Mouse (Mus musculus) forebrain, postnatal 0 days (tissue): ENCODE results near the gene Hps5. TPM values are rescaled to one million over a fixed set of nuclear protein-coding genes. Genes with fewer than 3 reads are reported as not detected.

ENCODE experiments used
- ATAC-seq: fragments of 200-750 bp; cut with Nextera tagmentation; 2 replicates; pipeline ENCODE4 v1.8.0; 2017; ENCODE audit warnings: mild to moderate bottlenecking, moderate library complexity
- DNase-seq: peaks from one replicate; pipeline ENCODE4 v3.0.0-alpha.2; 2015
- H3K27ac ChIP-seq: fragments of 300-500 bp; sonication (generic); 2 replicates; pipeline ENCODE4 v1.5.1; 2014; ENCODE audit warnings: low read depth, mild to moderate bottlenecking, antibody characterized with exemption, low read length, moderate library complexity, mixed read lengths
- H3K27me3 ChIP-seq: fragments of 300-500 bp; sonication (generic); 2 replicates; pipeline ENCODE4 v1.6.1; 2014; ENCODE audit warnings: mild to moderate bottlenecking, low read length, mixed read lengths; ENCODE audit not compliant: insufficient read depth
- H3K36me3 ChIP-seq: fragments of 300-500 bp; sonication (generic); 2 replicates; pipeline ENCODE4 v1.6.1; 2014; ENCODE audit warnings: mild to moderate bottlenecking, moderate library complexity; ENCODE audit not compliant: insufficient read depth
- H3K4me1 ChIP-seq: fragments of 300-500 bp; sonication (generic); 2 replicates; pipeline ENCODE4 v1.6.1; 2014; ENCODE audit warnings: antibody characterized with exemption; ENCODE audit not compliant: insufficient read depth
- H3K4me2 ChIP-seq: fragments of 300-500 bp; sonication (generic); 2 replicates; pipeline ENCODE4 v1.6.1; 2014; ENCODE audit warnings: low read depth, mild to moderate bottlenecking, moderate library complexity
- H3K4me3 ChIP-seq: fragments of 300-500 bp; sonication (generic); 2 replicates; pipeline ENCODE4 v1.5.1; 2014; ENCODE audit warnings: low read depth, low read length, mixed read lengths
- H3K9ac ChIP-seq: fragments of 300-500 bp; sonication (generic); 2 replicates; pipeline ENCODE4 v1.6.1; 2014; ENCODE audit warnings: mild to moderate bottlenecking
- H3K9me3 ChIP-seq: fragments of 300-500 bp; sonication (generic); 2 replicates; pipeline ENCODE4 v1.6.1; 2016; ENCODE audit warnings: low read length
- CTCF ChIP-seq: sonication (generic); IDR thresholded peaks from 2 replicates; pipeline ENCODE4 v1.5.1; 2016; ENCODE audit warnings: antibody characterized with exemption, control low read depth, low read depth
- WGBS: fragments of 180-500 bp; shearing (Covaris S2); extraction: QIAGEN DNeasy Blood & Tissue Kit; methylation state at CpG from one replicate; pipeline ENCODE4 v1.1.7; 2014; 5-methylcytosine and 5-hydroxymethylcytosine counted together
- polyA plus RNA-seq: library from polyadenylated mRNA; unstranded; fragments of >200 nt; fragmentation: Nextera tagmentation; extraction: Ambion mirVana; gene quantifications from 2 replicates; pipeline ENCODE4 v1.2.1, GENCODE M21; 2015
- total RNA-seq: library from RNA; depleted of rRNA; stranded (reverse); fragments of >200 nt; gene quantifications from 2 replicates; pipeline ENCODE4 v1.2.3, GENCODE M21; 2014; rRNA removed

Hps5 gene
- 17.1 and 24.5 TPM in 2 replicates for total RNA-seq
- 5.6 and 6.9 TPM in 2 replicates for polyA plus RNA-seq

DNA sequence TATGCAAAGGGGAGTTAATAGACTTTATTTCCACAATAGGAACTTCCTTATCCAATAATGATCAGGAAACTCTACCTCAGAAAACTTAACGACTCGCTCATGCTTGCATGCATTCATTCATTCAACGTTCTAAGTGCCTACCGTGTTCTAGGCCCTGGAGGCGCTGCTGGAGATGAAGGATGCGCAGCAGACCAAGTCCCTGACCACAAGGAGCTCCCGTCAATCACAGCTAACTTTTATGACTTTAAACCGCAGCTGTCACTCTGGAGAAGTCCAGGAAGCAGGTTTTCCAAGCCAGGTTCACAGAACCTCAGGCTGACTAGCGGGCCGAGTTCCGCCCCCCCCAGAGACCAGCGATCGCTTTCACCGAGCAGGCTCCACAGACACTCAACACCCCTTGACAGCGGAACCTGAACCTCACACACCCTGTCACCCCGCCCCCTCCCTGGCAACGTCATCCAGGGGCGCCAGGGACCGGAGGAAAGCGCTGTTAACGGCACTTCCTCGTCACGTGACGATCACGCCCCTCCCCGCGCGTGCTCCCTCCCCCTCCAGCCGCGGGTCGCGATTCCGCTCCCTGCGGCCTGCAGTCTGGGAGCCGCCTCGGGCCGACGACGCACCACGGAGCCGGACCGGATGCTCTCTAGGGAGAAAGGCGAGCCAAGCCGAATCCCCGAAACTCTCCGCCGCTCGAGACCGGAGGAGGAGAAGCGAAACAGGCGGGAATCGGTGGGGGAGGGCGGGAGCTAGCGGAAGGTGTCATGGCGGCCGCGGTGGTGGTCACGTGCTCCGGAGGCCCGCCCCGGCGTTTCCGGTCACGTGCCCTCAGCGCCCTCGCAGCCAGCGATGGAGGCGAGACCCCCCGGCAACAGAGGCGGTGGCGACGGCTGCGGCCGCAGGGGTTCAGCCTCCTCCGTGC is at the start of gene Hps5, which contains the start of gene Gtf2h1:
Gene Hps5 (minus strand): TSS at position 778 of the 919 bp plus-strand sequence.
Gene Gtf2h1 (plus strand): TSS at position 817 of the 919 bp plus-strand sequence.
- DNase-seq (peak; percentile 97), ATAC-seq (peak; percentile 98)
- H3K9me3 ChIP-seq, result no peaks in the 10 kb centered on the region
- peaks cover 11% of the 10 kb centered on the region for H3K36me3 ChIP-seq
- peak within 1 kb of the TSS; percentile 91 for H3K27ac ChIP-seq
- no peak for TF ChIP-seq CTCF
- H3K4me1 ChIP-seq, result peaks cover 16% of the 10 kb centered on the region
- no peaks in the 10 kb centered on the region for H3K27me3 ChIP-seq
- WGBS, result 1% methylated on average over 74 of the region's 75 CpGs
- H3K9ac ChIP-seq, result peak within 1 kb of the TSS; percentile 94
- peak within 1 kb of the TSS; percentile 91 for H3K4me2 ChIP-seq
- peak within 1 kb of the TSS; percentile 97 for H3K4me3 ChIP-seq

DNA sequence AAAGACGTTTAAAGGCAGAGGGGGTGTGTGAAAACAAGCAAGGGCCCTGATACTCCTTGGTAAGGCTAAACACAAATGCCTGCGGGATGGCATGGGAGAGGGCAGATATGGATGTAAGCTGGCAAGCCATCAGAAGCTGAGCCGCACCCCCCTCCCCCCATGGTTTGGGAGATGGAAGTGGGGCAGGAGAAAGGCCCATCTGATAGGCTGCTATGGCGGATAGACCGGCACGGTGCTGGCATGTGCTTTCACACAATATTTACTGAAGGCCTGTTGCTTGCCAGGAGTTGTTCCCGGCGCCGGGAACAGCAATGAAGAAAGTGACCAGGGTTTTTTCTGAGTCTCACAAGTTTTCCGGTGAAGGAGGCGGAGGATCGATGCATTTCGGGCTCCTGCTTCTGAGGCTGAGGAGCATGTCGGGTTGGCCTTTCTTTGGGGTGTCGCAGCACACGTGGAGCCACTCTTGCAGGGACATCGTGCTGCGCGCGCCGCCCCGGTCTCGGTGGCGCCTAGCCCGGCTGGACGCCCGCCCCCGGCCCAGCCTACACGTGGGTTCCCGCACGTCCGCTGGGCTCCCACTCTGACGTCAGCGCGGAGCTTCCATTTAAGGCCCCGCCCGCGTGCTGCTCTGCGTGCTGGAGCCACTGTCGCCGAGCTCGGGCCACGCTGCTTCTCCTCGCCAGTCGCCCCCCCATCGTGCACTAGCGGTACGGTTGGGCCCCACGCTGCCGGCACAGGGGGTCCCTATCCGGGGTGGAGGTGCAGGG is 49.5 kb upstream of the Hps5 start:
- Histone ChIP-seq H3K9me3 (no peaks in the 10 kb centered on the region), H3K4me3 (peak overlapping the region; percentile 61), H3K27me3 (no peaks in the 10 kb centered on the region), H3K36me3 (peaks cover 16% of the 10 kb centered on the region), H3K27ac (peak overlapping the region; percentile 83), H3K4me2 (peak overlapping the region; percentile 88), H3K4me1 (0 out of 2 replicates have a peak, but pooled peaks cover 4% of the 10 kb centered on the region), H3K9ac (peak overlapping the region; percentile 71)
- DNase-seq (peak; percentile 93), ATAC-seq (peak; percentile 90)
- WGBS, result under 1% methylated on average over 47 of the region's 51 CpGs
- no peak for TF ChIP-seq CTCF

DNA sequence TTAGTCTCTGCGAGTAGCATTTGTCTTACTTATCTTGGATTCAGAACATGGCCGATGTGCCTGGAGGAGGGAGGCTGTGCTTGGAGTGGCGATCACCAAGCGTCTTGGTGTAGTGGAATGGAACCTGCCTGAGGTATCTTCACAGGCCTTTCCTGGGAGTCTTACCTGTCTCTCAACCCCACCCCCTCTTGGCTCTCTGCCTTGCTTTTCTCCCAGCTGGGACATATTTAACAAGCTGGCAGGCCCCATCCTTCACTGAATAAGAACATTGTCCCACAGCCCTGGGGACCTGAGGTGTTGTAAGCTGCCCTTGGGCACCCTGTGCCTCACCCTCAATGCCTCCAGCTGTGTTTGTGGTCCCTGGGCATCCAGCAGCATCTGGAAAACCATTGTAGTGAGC is 47.7 kb upstream of the Hps5 start:
- 92% methylated on average over 4 of the region's 4 CpGs for WGBS
- Histone ChIP-seq H3K9ac (no peak overlapping the region), H3K27ac (no peak overlapping the region), H3K27me3 (no peaks in the 10 kb centered on the region), H3K36me3 (peaks cover under 1% of the 10 kb centered on the region; the same call in 1 of the 2 replicates), H3K9me3 (no peaks in the 10 kb centered on the region), H3K4me3 (no peak overlapping the region), H3K4me1 (peaks cover 16% of the 10 kb centered on the region), H3K4me2 (no peak overlapping the region)
- TF ChIP-seq CTCF, result no peak
- DNase-seq (no peak), ATAC-seq (no peak)

DNA sequence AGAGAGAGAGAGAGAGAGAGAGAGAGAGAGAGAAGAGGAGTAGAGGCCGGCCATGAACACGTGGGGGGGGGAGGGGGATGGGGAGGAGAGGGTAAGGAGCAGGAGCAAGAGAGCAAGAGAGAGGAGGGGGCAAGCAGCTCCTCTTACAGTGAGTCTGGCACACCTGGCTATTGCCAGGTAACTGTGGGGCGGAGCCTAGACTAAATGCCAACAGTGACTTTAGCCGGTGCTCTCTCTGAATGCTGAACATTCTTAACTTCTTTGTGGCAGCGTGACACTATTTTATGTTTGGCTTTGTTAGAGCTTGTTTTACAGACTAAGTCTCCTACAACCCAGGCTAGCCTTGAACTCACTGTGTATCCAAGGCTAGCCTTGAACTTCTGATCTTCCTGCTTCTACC is 46.4 kb upstream of the Hps5 start:
- no peak overlapping the region for H3K4me3 ChIP-seq
- no peak overlapping the region for H3K4me2 ChIP-seq
- H3K36me3 ChIP-seq, result no peaks in the 10 kb centered on the region
- H3K27ac ChIP-seq, result no peak overlapping the region
- H3K27me3 ChIP-seq, result no peaks in the 10 kb centered on the region
- TF ChIP-seq CTCF, result no peak
- DNase-seq (no peak), ATAC-seq (no peak)
- 38% methylated on average over 5 of the region's 5 CpGs for whole genome bisulfite sequencing
- H3K4me1 ChIP-seq, result peaks cover 20% of the 10 kb centered on the region
- H3K9ac ChIP-seq, result no peak overlapping the region
- no peaks in the 10 kb centered on the region for H3K9me3 ChIP-seq

DNA sequence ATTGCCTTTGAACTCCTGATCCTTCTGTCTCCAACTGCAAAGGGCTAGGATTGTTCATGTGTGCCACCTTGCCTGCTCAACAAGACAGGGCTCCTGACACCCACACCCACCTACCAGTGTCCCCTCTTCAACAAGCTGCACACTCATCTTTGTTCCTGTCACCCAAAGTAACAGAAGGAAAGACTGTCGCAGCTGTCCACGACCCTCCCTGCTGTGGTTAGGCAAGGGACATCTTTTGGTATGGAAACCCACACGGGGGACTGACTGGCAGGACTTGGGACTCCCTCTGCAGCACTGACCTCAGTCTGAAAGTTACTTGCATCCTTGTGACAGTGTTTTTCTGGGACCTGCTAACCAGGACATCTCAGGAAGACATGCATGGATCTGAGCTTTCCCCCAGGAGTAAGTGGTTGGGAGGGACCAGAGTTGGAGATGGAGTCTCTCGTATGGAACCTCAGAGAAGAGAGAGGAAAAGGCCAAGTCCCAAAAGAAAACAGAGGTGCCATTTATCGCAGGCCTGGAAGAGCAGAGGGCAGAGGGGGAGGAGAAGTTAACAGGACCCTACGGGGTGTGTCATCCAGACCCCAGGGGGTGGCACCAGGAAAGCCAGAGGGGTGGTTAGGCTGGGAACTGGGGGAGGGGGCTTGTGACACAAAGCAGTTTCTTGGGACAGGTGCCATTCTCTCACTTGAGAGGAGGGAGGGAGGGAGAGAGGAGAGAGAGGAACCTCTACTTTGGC is 45.1 kb upstream of the Hps5 start, which contains the start of gene Ldha:
Gene Ldha (plus strand): TSS at position 689 of the 739 bp plus-strand sequence.
- Histone ChIP-seq H3K4me1 (peaks cover 16% of the 10 kb centered on the region), H3K27me3 (no peaks in the 10 kb centered on the region), H3K27ac (no peak within 1 kb of the TSS), H3K9me3 (no peaks in the 10 kb centered on the region), H3K9ac (no peak within 1 kb of the TSS), H3K4me2 (no peak within 1 kb of the TSS), H3K4me3 (no peak within 1 kb of the TSS), H3K36me3 (no peaks in the 10 kb centered on the region)
- WGBS, result 32% methylated on average over 6 of the region's 6 CpGs
- ATAC-seq (no peak), DNase-seq (no peak)
- TF ChIP-seq CTCF, result no peak

DNA sequence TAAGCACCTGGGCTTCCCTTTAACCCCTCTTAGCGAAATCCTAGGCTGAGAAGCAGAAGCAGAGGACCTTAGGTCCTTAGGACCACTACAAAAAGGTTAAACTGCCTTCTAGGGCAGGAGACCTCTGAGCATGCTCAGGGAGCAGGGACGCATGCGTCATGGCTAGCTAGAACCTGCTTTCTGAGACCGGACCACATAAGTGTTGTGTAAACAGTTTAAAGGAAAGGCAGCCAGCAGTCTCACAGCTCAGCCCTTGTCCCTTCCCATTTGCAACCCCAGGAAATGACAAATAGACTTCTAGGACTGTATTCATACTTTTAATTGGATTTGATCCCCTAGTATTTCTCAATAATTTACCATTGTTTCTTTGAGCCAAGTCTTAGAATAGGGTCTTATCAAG is 44.5 kb upstream of the Hps5 start:
- no peaks in the 10 kb centered on the region for H3K9me3 ChIP-seq
- no peak overlapping the region for H3K9ac ChIP-seq
- DNase-seq, result no peak
- no peak for ATAC-seq
- 47% methylated on average over 4 of the region's 4 CpGs for WGBS
- TF ChIP-seq CTCF, result no peak
- H3K27me3 ChIP-seq, result no peaks in the 10 kb centered on the region
- peaks cover 16% of the 10 kb centered on the region for H3K4me1 ChIP-seq
- H3K36me3 ChIP-seq, result no peaks in the 10 kb centered on the region
- H3K4me2 ChIP-seq, result no peak overlapping the region
- no peak overlapping the region for H3K27ac ChIP-seq
- H3K4me3 ChIP-seq, result no peak overlapping the region
